ENCODE assay signal across 9 mouse cellular contexts in genomic region chr7:18951397-18951796, GRCm38 (mm10). TPM values are rescaled to one million over a fixed set of nuclear protein-coding genes. Genes with fewer than 3 reads are reported as not detected.
DNase-seq lines count a peak whose midpoint lies in the region; ATAC-seq and TF ChIP-seq lines count a peak whose summit lies in the region.
"Had no signal": no experiment of that assay in that cellular context is flagged by ENCODE, and none has a peak within 500 bp of the region (broad histone marks: within the 10 kb centered on the region; RNA-seq: fewer than 3 reads in every experiment).

No protein-coding gene starts in this region.

- H3K4me3 ChIP-seq in left cerebral cortex, adult 2 months: no peak overlapping the region

- peak overlapping the region; percentile 70 for H3K27ac ChIP-seq in left cerebral cortex, adult 2 months

- DNase-seq in left cerebral cortex, adult 2 months (ENCODE audit: extremely low spot score in 1 of 2, low spot score in 2 of 2): no peak
- DNase-seq in left cerebral cortex, postnatal 4 days: no peak
- peak; percentile 59 to 64 for DNase-seq in adrenal gland, adult 18-20 months (ENCODE audit: low spot score in 2 of 2)
- peak; percentile 61 for DNase-seq in forelimb bud, embryonic 11.5 days (ENCODE audit: low read depth, low spot score)
- DNase-seq in thymus, postnatal 14 days: peak; percentile 34
- DNase-seq in left cerebral cortex, postnatal 36 days (ENCODE audit: low spot score in 2 of 2): no peak

- no peak for TF ChIP-seq CTCF in left cerebral cortex, adult 2 months (IDR thresholded peaks at IDR 0.05)

- intact Hi-C loops in left cerebral cortex, adult 2 months (cut with DNase I): loop anchor here (2.0 kb wide), 1 partner anchor 25 kb away; no protein-coding TSS in a partner anchor
- intact Hi-C loops in left cerebral cortex, postnatal 4 days (cut with DNase I): loop anchor here (5.0 kb wide), 1 partner anchor 54 kb away; no protein-coding TSS in a partner anchor
- intact Hi-C loops in left cerebral cortex, postnatal 36 days (cut with DNase I): no loop called here

- ATAC-seq in megakaryocyte progenitor cell, adult 5-6 weeks (replicated peaks; ENCODE audit: poor library complexity): peak; percentile 89
- ATAC-seq in cerebellum, adult (ENCODE audit: insufficient number of reproducible peaks, low FRiP score, low TSS enrichment): no peak

RNA-seq across cellular contexts. Expression of gene Nova2, which starts 25.7 kb away (rescaled TPM):
- 10 to 100 TPM; 79.9 to 86.4 TPM for total RNA-seq in left cerebral cortex, adult 2 months (2021)
- 100 to 1,000 TPM; 152 to 154 TPM for total RNA-seq in left cerebral cortex, postnatal 4 days (2021)
- 1 to 10 TPM; 3.8 to 5.1 TPM for total RNA-seq in adrenal gland, adult 18-20 months (2021)
- not detected in 2 replicates for total RNA-seq in megakaryocyte progenitor cell, adult 5-6 weeks (2015)
- not detected in 2 replicates for total RNA-seq in megakaryocyte progenitor cell, adult 5-6 weeks (2017)
- 10 to 100 TPM; 75.3 to 88.8 TPM for total RNA-seq in left cerebral cortex, postnatal 36 days (2021)

RNA-seq across cellular contexts. Expression of gene Nanos2, which starts 35.8 kb away (rescaled TPM):
- total RNA-seq in left cerebral cortex, adult 2 months (2021): under 1 TPM; 0.51 to 0.86 TPM
- total RNA-seq in left cerebral cortex, postnatal 4 days (2021): 1 to 10 TPM; 1.4 to 1.7 TPM
- total RNA-seq in adrenal gland, adult 18-20 months (2021): not detected
- total RNA-seq in megakaryocyte progenitor cell, adult 5-6 weeks (2015): not detected in 2 replicates
- not detected in 2 replicates for total RNA-seq in megakaryocyte progenitor cell, adult 5-6 weeks (2017)
- total RNA-seq in left cerebral cortex, postnatal 36 days (2021): 1 to 10 TPM in 1 of 2 experiments, under 1 TPM in 1; 0.47 to 1.3 TPM
- total RNA-seq: liver, adult 2 months had no signal

RNA-seq across cellular contexts. Expression of gene Mypop, which starts 39.6 kb away (rescaled TPM):
- total RNA-seq in left cerebral cortex, adult 2 months (2021): 10 to 100 TPM; 50.6 to 61.2 TPM
- 10 to 100 TPM; 18.8 to 20.2 TPM for total RNA-seq in left cerebral cortex, postnatal 4 days (2021)
- 10 to 100 TPM in 1 of 2 experiments, 1 to 10 TPM in 1; 9.3 to 12.2 TPM for total RNA-seq in adrenal gland, adult 18-20 months (2021)
- 0.17 TPM in 1 of 2 replicates, not detected in the other for total RNA-seq in megakaryocyte progenitor cell, adult 5-6 weeks (2015)
- total RNA-seq in megakaryocyte progenitor cell, adult 5-6 weeks (2017): not detected in 2 replicates
- total RNA-seq in left cerebral cortex, postnatal 36 days (2021): 10 to 100 TPM; 53.5 to 55.3 TPM

RNA-seq across cellular contexts. Expression of gene Ccdc61, which starts 41.2 kb away (rescaled TPM):
- total RNA-seq in left cerebral cortex, adult 2 months (2021): 10 to 100 TPM; 10.5 to 11.0 TPM
- 10 to 100 TPM; 16.0 to 23.3 TPM for total RNA-seq in left cerebral cortex, postnatal 4 days (2021)
- 10 to 100 TPM in 1 of 2 experiments, 1 to 10 TPM in 1; 9.9 to 10.7 TPM for total RNA-seq in adrenal gland, adult 18-20 months (2021)
- 11.9 and 14.1 TPM in 2 replicates for total RNA-seq in megakaryocyte progenitor cell, adult 5-6 weeks (2015)
- total RNA-seq in megakaryocyte progenitor cell, adult 5-6 weeks (2017): 11.3 and 17.0 TPM in 2 replicates
- total RNA-seq in left cerebral cortex, postnatal 36 days (2021): 10 to 100 TPM; 10.6 to 11.0 TPM

RNA-seq across cellular contexts. Expression of gene Irf2bp1, which starts 52.4 kb away (rescaled TPM):
- 10 to 100 TPM; 47.7 to 49.2 TPM for total RNA-seq in left cerebral cortex, adult 2 months (2021)
- 10 to 100 TPM; 56.9 to 60.8 TPM for total RNA-seq in left cerebral cortex, postnatal 4 days (2021)
- 10 to 100 TPM; 42.9 to 47.0 TPM for total RNA-seq in adrenal gland, adult 18-20 months (2021)
- total RNA-seq in megakaryocyte progenitor cell, adult 5-6 weeks (2015): 16.4 and 16.8 TPM in 2 replicates
- 12.5 and 13.1 TPM in 2 replicates for total RNA-seq in megakaryocyte progenitor cell, adult 5-6 weeks (2017)
- 10 to 100 TPM; 46.3 to 53.5 TPM for total RNA-seq in left cerebral cortex, postnatal 36 days (2021)

Comparison
In these comparisons a context has a peak if more than half of its experiments do, and no peak if none do; other contexts are left out.
1. DNase-seq: peak in adrenal gland, adult 18-20 months (2 of 2), forelimb bud, embryonic 11.5 days (single experiment) and thymus, postnatal 14 days (single experiment); none in left cerebral cortex, adult 2 months (0 of 2), left cerebral cortex, postnatal 4 days (single experiment) and left cerebral cortex, postnatal 36 days (0 of 2).
2. RNA of gene Nova2, which starts 25.7 kb away (total RNA-seq): 152 to 154 TPM in left cerebral cortex, postnatal 4 days, 75.3 to 88.8 TPM in left cerebral cortex, postnatal 36 days and 79.9 to 86.4 TPM in left cerebral cortex, adult 2 months; 3.8 to 5.1 TPM in adrenal gland, adult 18-20 months and not detected in megakaryocyte progenitor cell, adult 5-6 weeks; every median in the first group is over 10 times any median in the second.
3. RNA of gene Mypop, which starts 39.6 kb away (total RNA-seq): 50.6 to 61.2 TPM in left cerebral cortex, adult 2 months, 53.5 to 55.3 TPM in left cerebral cortex, postnatal 36 days, 18.8 to 20.2 TPM in left cerebral cortex, postnatal 4 days and 9.3 to 12.2 TPM in adrenal gland, adult 18-20 months; 0.17 TPM in megakaryocyte progenitor cell, adult 5-6 weeks; every median in the first group is over 4 times any median in the second.